Mouse (Mus musculus): ENCODE results near the gene Gm9936. TPM values are rescaled to one million over a fixed set of nuclear protein-coding genes. Genes with fewer than 3 reads are reported as not detected.
"Not testable (repeated sequence)": the region's sequence is repeated elsewhere in the genome, so short reads cannot be mapped to it uniquely, and the experiment has no call there.

The Gm9936 gene
- total and polyA plus RNA-seq, 3 experiments: 0.04 to 0.26 TPM; not detected in 1

- Histone ChIP-seq H3K27me3 (replicated peaks) (peaks cover 11% of the 10 kb centered on the region), H3K36me3 (replicated peaks in 1 of 2; ENCODE audit: control insufficient read depth in 1 of 2, insufficient read depth in 1 of 2, low read length in 1 of 2) (no peaks in the 10 kb centered on the region), H3K4me3 (replicated peaks in 1 of 3; ENCODE audit: low read depth in 2 of 3, low read length in 2 of 3, poor library complexity in 1 of 3) (no peak overlapping the region), H3K79me2 (replicated peaks; ENCODE audit: control insufficient read depth, extremely low read depth, insufficient read depth, poor library complexity, severe bottlenecking) (no peaks in the 10 kb centered on the region), H3K4me1 (ENCODE audit: control insufficient read depth in 1 of 2, insufficient read depth in 2 of 2) (peaks cover 9 to 45% of the 10 kb centered on the region in 2 experiments), H3K4me2 (ENCODE audit: insufficient read depth, low read depth, poor library complexity, severe bottlenecking) (no peak overlapping the region), H3K9me3 (replicated peaks; ENCODE audit: low read length) (peaks cover 10% of the 10 kb centered on the region), H3K9ac (ENCODE audit: insufficient read depth, low read depth) (no peak overlapping the region), H3K27ac (ENCODE audit: insufficient read depth, low read depth) (no peak overlapping the region)
- DNase-seq (ENCODE audit: extremely low read depth): no peak
- no peak for TF ChIP-seq MXI1 (IDR thresholded peaks at IDR 0.05; ENCODE audit: low read depth, low read length)
- no peak for TF ChIP-seq USF1 (IDR thresholded peaks at IDR 0.05; ENCODE audit: low read depth, low read length)
- TF ChIP-seq POLR2AphosphoS2 (IDR thresholded peaks at IDR 0.05; ENCODE audit: low read depth, low read length): no peak
- no peak for TF ChIP-seq USF2 (conservative IDR thresholded peaks at IDR 0.05; ENCODE audit: low read depth, low read length)
- TF ChIP-seq CHD1 (IDR thresholded peaks at IDR 0.05; ENCODE audit: low read depth, low read length): no peak
- TF ChIP-seq ELF1 (IDR thresholded peaks at IDR 0.05; ENCODE audit: low read depth, low read length): no peak
- no peak for TF ChIP-seq MYC (IDR thresholded peaks at IDR 0.05; ENCODE audit: low read depth, low read length)
- no peak for TF ChIP-seq MEF2A (IDR thresholded peaks at IDR 0.05; ENCODE audit: borderline replicate concordance, low read depth, low read length)
- TF ChIP-seq CTCF (conservative IDR thresholded peaks at IDR 0.05 in 1 of 2, IDR thresholded peaks at IDR 0.05 in 1 of 2; ENCODE audit: low read depth in 2 of 2, low read length in 2 of 2): no peak
- no peak for TF ChIP-seq ZC3H11A (IDR thresholded peaks at IDR 0.05; ENCODE audit: low read depth, low read length)
- no peak for TF ChIP-seq RAD21 (IDR thresholded peaks at IDR 0.05; ENCODE audit: low read depth, low read length)
- TF ChIP-seq MAX (IDR thresholded peaks at IDR 0.05; ENCODE audit: low read length): no peak
- no peak for TF ChIP-seq NRF1 (IDR thresholded peaks at IDR 0.05; ENCODE audit: low read depth, low read length)
- no peak for TF ChIP-seq HCFC1 (IDR thresholded peaks at IDR 0.05; ENCODE audit: low read depth, low read length)
- no peak for TF ChIP-seq JUN (IDR thresholded peaks at IDR 0.05; ENCODE audit: insufficient read depth, low read depth, low read length)
- TF ChIP-seq NELFE (IDR thresholded peaks at IDR 0.05; ENCODE audit: low read depth, low read length): no peak
- no peak for TF ChIP-seq UBTF (IDR thresholded peaks at IDR 0.05; ENCODE audit: low read depth, low read length)
- TF ChIP-seq SMC3 (IDR thresholded peaks at IDR 0.05; ENCODE audit: low read depth, low read length): no peak
- no peak for TF ChIP-seq SIN3A (IDR thresholded peaks at IDR 0.05; ENCODE audit: low read length)
- dilution Hi-C loops (cut with MboI; ENCODE audit: extremely low pct_ligation_motif_present, extremely low pct_unique_long_range_greater_than_20kb, low sequenced_read_pairs): no loop called here
- in situ Hi-C loops (cut with MboI; ENCODE audit: low pct_ligation_motif_present, low pct_unique_long_range_greater_than_20kb, low sequenced_read_pairs): no loop called here
Observed at GRCm38 (mm10) chr5:114861730-114862129, 3.2 kb upstream of the Gm9936 start.

GRCm38 (mm10) chr5:114859253-114859652 lies 771 bp upstream of the Gm9936 start:
- TF ChIP-seq RAD21 (IDR thresholded peaks at IDR 0.05; ENCODE audit: low read depth, low read length) (peak; percentile 59), BHLHE40 (IDR thresholded peaks at IDR 0.05; ENCODE audit: low read depth, low read length) (no peak), CTCF (conservative IDR thresholded peaks at IDR 0.05 in 1 of 2, IDR thresholded peaks at IDR 0.05 in 1 of 2; ENCODE audit: low read depth in 2 of 2, low read length in 2 of 2) (peak; percentile 60 to 85), SMC3 (IDR thresholded peaks at IDR 0.05; ENCODE audit: low read depth, low read length) (peak; percentile 81)
- no peaks in the 10 kb centered on the region for H3K9me3 ChIP-seq (replicated peaks; ENCODE audit: low read length)
- H3K79me2 ChIP-seq (replicated peaks; ENCODE audit: control insufficient read depth, extremely low read depth, insufficient read depth, poor library complexity, severe bottlenecking): no peaks in the 10 kb centered on the region
- peak overlapping the region; percentile 37; the same call in 1 of the 2 replicates for H3K9ac ChIP-seq (ENCODE audit: insufficient read depth, low read depth)
- in situ Hi-C loops (cut with MboI; ENCODE audit: low pct_ligation_motif_present, low pct_unique_long_range_greater_than_20kb, low sequenced_read_pairs) (no loop called here), dilution Hi-C loops (cut with MboI; ENCODE audit: extremely low pct_ligation_motif_present, extremely low pct_unique_long_range_greater_than_20kb, low sequenced_read_pairs) (no loop called here)
- H3K27ac ChIP-seq (ENCODE audit: insufficient read depth, low read depth): no peak overlapping the region
- DNase-seq (ENCODE audit: extremely low read depth): peak; percentile 83
- no peaks in the 10 kb centered on the region for H3K36me3 ChIP-seq (replicated peaks in 1 of 2; ENCODE audit: control insufficient read depth in 1 of 2, insufficient read depth in 1 of 2, low read length in 1 of 2)
- H3K4me1 ChIP-seq (ENCODE audit: control insufficient read depth in 1 of 2, insufficient read depth in 2 of 2): peaks cover 8 to 30% of the 10 kb centered on the region in 2 experiments
- H3K4me3 ChIP-seq (replicated peaks in 1 of 3; ENCODE audit: low read depth in 2 of 3, low read length in 2 of 3, poor library complexity in 1 of 3): peak overlapping the region in 2 of 3 experiments; percentile 29 to 43
- peaks cover 11% of the 10 kb centered on the region for H3K27me3 ChIP-seq (replicated peaks)
- peak overlapping the region; percentile 60; the same call in 1 of the 2 replicates for H3K4me2 ChIP-seq (ENCODE audit: insufficient read depth, low read depth, poor library complexity, severe bottlenecking)

- H3K9ac ChIP-seq (ENCODE audit: insufficient read depth, low read depth); DNase-seq (ENCODE audit: extremely low read depth); H3K36me3 ChIP-seq (replicated peaks in 1 of 2; ENCODE audit: control insufficient read depth in 1 of 2, insufficient read depth in 1 of 2, low read length in 1 of 2); H3K4me2 ChIP-seq (ENCODE audit: insufficient read depth, low read depth, poor library complexity, severe bottlenecking); H3K27ac ChIP-seq (ENCODE audit: insufficient read depth, low read depth); in situ Hi-C loops (cut with MboI; ENCODE audit: low pct_ligation_motif_present, low pct_unique_long_range_greater_than_20kb, low sequenced_read_pairs); dilution Hi-C loops (cut with MboI; ENCODE audit: extremely low pct_ligation_motif_present, extremely low pct_unique_long_range_greater_than_20kb, low sequenced_read_pairs); H3K9me3 ChIP-seq (replicated peaks; ENCODE audit: low read length); H3K79me2 ChIP-seq (replicated peaks; ENCODE audit: control insufficient read depth, extremely low read depth, insufficient read depth, poor library complexity, severe bottlenecking); H3K27me3 ChIP-seq (replicated peaks); H3K4me3 ChIP-seq (replicated peaks in 1 of 3; ENCODE audit: low read depth in 2 of 3, low read length in 2 of 3, poor library complexity in 1 of 3): not testable (repeated sequence)
- H3K4me1 ChIP-seq (ENCODE audit: control insufficient read depth in 1 of 2, insufficient read depth in 2 of 2): peaks cover 8 to 16% of the 10 kb centered on the region in 2 experiments
Observed at GRCm38 (mm10) chr5:114853364-114853763, 5.1 kb downstream of the Gm9936 start, which contains the start of gene 4930519G04Rik. 4930519G04Rik (plus strand) TSS chr5:114853664.
